Comparison of ENCODE assay signal across 19 mouse cellular contexts in the genomic region with DNA sequence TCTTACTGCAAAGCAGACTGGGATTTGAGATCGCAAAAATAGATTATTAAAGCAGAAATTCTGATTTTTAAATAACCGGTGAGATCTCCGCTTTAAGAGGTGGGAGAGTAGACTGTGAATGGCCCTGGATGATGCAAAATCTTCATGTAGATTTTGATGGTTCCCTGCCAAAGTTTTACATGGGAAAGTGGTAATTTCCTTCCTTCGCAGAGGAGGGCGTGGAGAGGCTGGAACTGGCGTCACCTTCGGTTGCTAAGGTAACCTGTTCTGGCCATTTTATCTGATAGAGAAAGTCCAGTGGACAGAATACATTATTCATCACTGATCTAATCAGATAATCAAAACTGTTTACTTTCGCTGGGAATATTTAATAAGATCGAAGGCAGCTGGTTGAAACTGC. TPM values are rescaled to one million over a fixed set of nuclear protein-coding genes. Genes with fewer than 3 reads are reported as not detected.
A peak's percentile ranks its signal among the peaks of the same experiment; 100 is the strongest.
DNase-seq lines count a peak whose midpoint lies in the region; ATAC-seq lines count a peak whose summit lies in the region.
"Had no signal": no experiment of that assay in that cellular context is flagged by ENCODE, and none has a peak within 500 bp of the region (broad histone marks: within the 10 kb centered on the region; RNA-seq: fewer than 3 reads in every experiment).

No protein-coding gene starts in this region.

- no peaks in the 10 kb centered on the region for H3K27me3 ChIP-seq in midbrain, embryonic 14.5 days (ENCODE audit: control insufficient read depth, insufficient read depth, low read length)
- H3K27me3 ChIP-seq in midbrain, embryonic 16.5 days (ENCODE audit: control insufficient read depth, insufficient read depth, low read depth, low read length): no peaks in the 10 kb centered on the region
- no peaks in the 10 kb centered on the region for H3K27me3 ChIP-seq in liver, embryonic 11.5 days (replicated peaks; ENCODE audit: control insufficient read depth, insufficient read depth, low read length)
- H3K27me3 ChIP-seq: midbrain, embryonic 12.5 days; neural tube, embryonic 12.5 days had no signal

- H3K36me3 ChIP-seq in midbrain, embryonic 14.5 days (ENCODE audit: control insufficient read depth, insufficient read depth, low read length): no peaks in the 10 kb centered on the region
- no peaks in the 10 kb centered on the region for H3K36me3 ChIP-seq in midbrain, embryonic 16.5 days (ENCODE audit: control insufficient read depth, insufficient read depth, low read length)
- H3K36me3 ChIP-seq in liver, embryonic 11.5 days (ENCODE audit: control insufficient read depth, insufficient read depth, low read length): no peaks in the 10 kb centered on the region
- H3K36me3 ChIP-seq: embryonic facial prominence, embryonic 13.5 days; midbrain, embryonic 12.5 days; neural tube, embryonic 12.5 days had no signal

- no peaks in the 10 kb centered on the region for H3K9me3 ChIP-seq in midbrain, embryonic 14.5 days (ENCODE audit: control insufficient read depth, low read length)
- H3K9me3 ChIP-seq in midbrain, embryonic 16.5 days (replicated peaks; ENCODE audit: control insufficient read depth, low read length, poor library complexity, severe bottlenecking): no peaks in the 10 kb centered on the region
- no peaks in the 10 kb centered on the region for H3K9me3 ChIP-seq in liver, embryonic 11.5 days (ENCODE audit: control insufficient read depth, low read length)
- H3K9me3 ChIP-seq: embryonic facial prominence, embryonic 13.5 days; midbrain, embryonic 12.5 days; neural tube, embryonic 12.5 days had no signal

- no peak overlapping the region for H3K4me2 ChIP-seq in midbrain, embryonic 14.5 days (ENCODE audit: low read length)
- H3K4me2 ChIP-seq in midbrain, embryonic 16.5 days (ENCODE audit: low read length): no peak overlapping the region; the same call in 1 of the 2 replicates
- no peak overlapping the region for H3K4me2 ChIP-seq in liver, embryonic 11.5 days
- H3K4me2 ChIP-seq: embryonic facial prominence, embryonic 13.5 days; heart, embryonic 11.5 days; lung, embryonic 14.5 days; midbrain, embryonic 12.5 days had no signal

- 78% methylated on average over 9 of the region's 9 CpGs for WGBS in midbrain, embryonic 14.5 days
- 70% methylated on average over 9 of the region's 9 CpGs for WGBS in midbrain, embryonic 16.5 days
- WGBS in liver, embryonic 11.5 days: 83% methylated on average over 9 of the region's 9 CpGs

- H3K9ac ChIP-seq in midbrain, embryonic 14.5 days (replicated peaks; ENCODE audit: low read length): no peak overlapping the region
- H3K9ac ChIP-seq in midbrain, embryonic 16.5 days (ENCODE audit: low read depth, low read length): no peak overlapping the region
- H3K9ac ChIP-seq in liver, embryonic 11.5 days (ENCODE audit: low read depth, low read length): no peak overlapping the region
- H3K9ac ChIP-seq: embryonic facial prominence, embryonic 13.5 days; lung, embryonic 14.5 days; midbrain, embryonic 12.5 days; neural tube, embryonic 12.5 days had no signal

- peak; percentile 42 for ATAC-seq in frontal cortex, adult (ENCODE audit: low TSS enrichment)
- no peak for ATAC-seq in midbrain, embryonic 14.5 days (ENCODE audit: low FRiP score, low TSS enrichment)
- no peak for ATAC-seq in midbrain, embryonic 16.5 days
- no peak for ATAC-seq in liver, embryonic 11.5 days (replicated peaks; ENCODE audit: low FRiP score)

- no peak overlapping the region for H3K27ac ChIP-seq in midbrain, embryonic 14.5 days (replicated peaks; ENCODE audit: low read depth, low read length)
- H3K27ac ChIP-seq in midbrain, embryonic 16.5 days (ENCODE audit: low read length): no peak overlapping the region
- no peak overlapping the region for H3K27ac ChIP-seq in liver, embryonic 11.5 days (ENCODE audit: low read depth, low read length)
- H3K27ac ChIP-seq: embryonic facial prominence, embryonic 13.5 days; midbrain, embryonic 12.5 days; neural tube, embryonic 12.5 days had no signal

- intact Hi-C loops in left cerebral cortex, postnatal 10 days (cut with DNase I): no loop called here

- no peak overlapping the region for H3K4me3 ChIP-seq in midbrain, embryonic 14.5 days (replicated peaks; ENCODE audit: low read depth, low read length)
- H3K4me3 ChIP-seq in midbrain, embryonic 16.5 days (ENCODE audit: low read depth, low read length): no peak overlapping the region
- H3K4me3 ChIP-seq in liver, embryonic 11.5 days (ENCODE audit: low read depth, low read length): no peak overlapping the region
- H3K4me3 ChIP-seq: embryonic facial prominence, embryonic 13.5 days; midbrain, embryonic 12.5 days; neural tube, embryonic 12.5 days had no signal

- no peak for DNase-seq in frontal cortex, postnatal 25 days (ENCODE audit: low spot score in 2 of 2)
- peak; percentile 39 for DNase-seq in midbrain, embryonic 14.5 days
- DNase-seq in kidney, adult 9 months: peak; percentile 40
- DNase-seq in left cerebral cortex, postnatal 10 days (ENCODE audit: extremely low spot score in 1 of 2, low spot score in 2 of 2): peak; percentile 32 to 69
- DNase-seq in liver, embryonic 11.5 days (ENCODE audit: low spot score): no peak
- DNase-seq in spleen, postnatal 36 days (ENCODE audit: low spot score in 2 of 2): no peak
- DNase-seq: adrenal gland, postnatal 14 days; B cell, adult 2 months; cerebellum, postnatal 36 days; gastrocnemius, postnatal 36 days; heart, postnatal 36 days; liver; lung, embryonic 14.5 days had no signal

- peaks cover 9% of the 10 kb centered on the region for H3K4me1 ChIP-seq in midbrain, embryonic 14.5 days (ENCODE audit: control insufficient read depth, insufficient read depth, low read length)
- peaks cover 9% of the 10 kb centered on the region for H3K4me1 ChIP-seq in midbrain, embryonic 16.5 days (ENCODE audit: control insufficient read depth, insufficient read depth, low read length)
- no peaks in the 10 kb centered on the region for H3K4me1 ChIP-seq in liver, embryonic 11.5 days (replicated peaks; ENCODE audit: control insufficient read depth, insufficient read depth, low read length)
- H3K4me1 ChIP-seq: embryonic facial prominence, embryonic 13.5 days; neural tube, embryonic 12.5 days had no signal

RNA-seq across cellular contexts. Expression of gene Phactr1, which starts 0.9 kb away (rescaled TPM):
- polyA plus RNA-seq in midbrain, embryonic 14.5 days (2014; fragmentation: Nextera tagmentation; extraction: Ambion mirVana): 62.2 and 63.8 TPM in 2 replicates
- polyA plus RNA-seq in midbrain, embryonic 16.5 days (2015; fragmentation: Nextera tagmentation; extraction: Ambion mirVana): 62.5 and 65.3 TPM in 2 replicates
- 100 to 1,000 TPM; 384 to 390 TPM for total RNA-seq in left cerebral cortex, postnatal 10 days (2021)
- polyA plus RNA-seq in liver, embryonic 11.5 days (2014; fragmentation: Nextera tagmentation; extraction: Ambion mirVana): 1.3 and 1.4 TPM in 2 replicates

Comparison
In these comparisons a context has a peak if more than half of its experiments do, and no peak if none do; other contexts are left out.
1. DNase-seq: peak in midbrain, embryonic 14.5 days (single experiment), kidney, adult 9 months (single experiment) and left cerebral cortex, postnatal 10 days (2 of 2); none in frontal cortex, postnatal 25 days (0 of 2), liver, embryonic 11.5 days (single experiment) and spleen, postnatal 36 days (0 of 2).
2. RNA of gene Phactr1, which starts 0.9 kb away (polyA plus RNA-seq): 62.2 to 63.8 TPM in midbrain, embryonic 14.5 days and 62.5 to 65.3 TPM in midbrain, embryonic 16.5 days; 1.3 to 1.4 TPM in liver, embryonic 11.5 days; every median in the first group is over 10 times any median in the second.